Mouse (Mus musculus): ENCODE data around the gene Zfp160.

- TF ChIP-seq POLR2A (IDR thresholded peaks at IDR 0.05; ENCODE audit: control insufficient read depth, low read depth, low read length), result no peak
- no peak for TF ChIP-seq CTCF (IDR thresholded peaks at IDR 0.05; ENCODE audit: control insufficient read depth, insufficient read depth, insufficient replicate concordance, low read depth, low read length)
Measured at GRCm38 (mm10) chr17:20993716-20994115, 15.0 kb upstream of the Zfp160 start.
